Mouse (Mus musculus) myocyte (in vitro differentiated cells): ENCODE measurements at regions not wholly inside any gene's neighbourhood (a gene's known extent, or its start where the extent isn't known, plus 50 kb on each side); places are given as distances from the start of the nearest gene placed in this dataset.

Experiments
- H3K27me3 ChIP-seq: one replicate; pipeline ENCODE4 v1.6.1; 2011; ENCODE audit not compliant: control insufficient read depth, insufficient read depth, insufficient read length
- H3K36me3 ChIP-seq: one replicate; pipeline ENCODE4 v1.6.1; 2011; ENCODE audit not compliant: control insufficient read depth, insufficient read depth
- H3K4me2 ChIP-seq: one replicate; pipeline ENCODE4 v1.6.1; 2011; ENCODE audit warnings: low read depth, control low read depth
- H3K4me3 ChIP-seq: one replicate; pipeline ENCODE4 v1.5.1; 2011; ENCODE audit warnings: mild to moderate bottlenecking, control low read depth, moderate library complexity
- H3K79me2 ChIP-seq: one replicate; pipeline ENCODE4 v1.6.1; 2011; ENCODE audit not compliant: control insufficient read depth, insufficient read depth
- H3ac ChIP-seq: one replicate; pipeline ENCODE4 v1.6.1; 2011; ENCODE audit not compliant: control insufficient read depth, insufficient read length
- CEBPB ChIP-seq: IDR thresholded peaks from 2 replicates; pipeline ENCODE4 v1.6.1; 2011; ENCODE audit warnings: mild to moderate bottlenecking, moderate library complexity; ENCODE audit not compliant: poor library complexity, insufficient read depth, severe bottlenecking
- E2F4 ChIP-seq: IDR thresholded peaks from one replicate; pipeline ENCODE4 v1.6.1; 2011; ENCODE audit warnings: mild to moderate bottlenecking, control low read depth, moderate library complexity; ENCODE audit not compliant: insufficient read depth
- MAX ChIP-seq: IDR thresholded peaks from one replicate; pipeline ENCODE4 v1.6.1; 2011; ENCODE audit warnings: low read depth, mild to moderate bottlenecking, control low read depth
- MYOD1 ChIP-seq, 3 experiments: IDR thresholded peaks; one replicate each; pipeline ENCODE4 v1.6.1; 2011; ENCODE audit warnings: control low read depth in 2 of 3, low read depth in 2 of 3, mild to moderate bottlenecking in 2 of 3, moderate library complexity in 1 of 3; ENCODE audit not compliant: insufficient read length in 2 of 3, control insufficient read depth in 1 of 3
- MYOG ChIP-seq, 3 experiments: IDR thresholded peaks; one replicate each; pipeline ENCODE4 v1.6.1; 2011; ENCODE audit warnings: control low read depth in 2 of 3, low read depth in 2 of 3, mild to moderate bottlenecking in 2 of 3; ENCODE audit not compliant: insufficient read length in 2 of 3, control insufficient read depth in 1 of 3, insufficient read depth in 1 of 3
- POLR2A ChIP-seq: IDR thresholded peaks from one replicate; pipeline ENCODE4 v1.6.1; 2011; ENCODE audit warnings: low read depth, mild to moderate bottlenecking, control low read depth, moderate library complexity; ENCODE audit not compliant: insufficient read length
- REST ChIP-seq: IDR thresholded peaks from one replicate; pipeline ENCODE4 v1.6.1; 2011; ENCODE audit warnings: mild to moderate bottlenecking, control low read depth, moderate library complexity; ENCODE audit not compliant: insufficient read depth, insufficient read length
- SRF ChIP-seq: IDR thresholded peaks from one replicate; pipeline ENCODE4 v1.6.1; 2011; ENCODE audit warnings: low read depth; ENCODE audit not compliant: control insufficient read depth, insufficient read length
- TCF3 ChIP-seq: IDR thresholded peaks from one replicate; pipeline ENCODE4 v1.6.1; 2011; ENCODE audit warnings: low read depth, control low read depth; ENCODE audit not compliant: insufficient read length
- USF1 ChIP-seq: IDR thresholded peaks from one replicate; pipeline ENCODE4 v1.6.1; 2011; ENCODE audit warnings: low read depth, mild to moderate bottlenecking, control low read depth, moderate library complexity

GRCm38 (mm10) chr13:15950885-15951610 lies 60.6 kb upstream of the Inhba start:
- H3K36me3 ChIP-seq, result no peaks in the 10 kb centered on the region
- no peak overlapping the region for H3K4me3 ChIP-seq
- no peaks in the 10 kb centered on the region for H3K27me3 ChIP-seq
- H3K79me2 ChIP-seq, result no peaks in the 10 kb centered on the region
- no peak overlapping the region for H3ac ChIP-seq
- H3K4me2 ChIP-seq, result no peak overlapping the region
- no peak for TF ChIP-seq SRF
- TF ChIP-seq USF1, result no peak
- no peak for TF ChIP-seq REST
- no peak for TF ChIP-seq POLR2A
- no peak for TF ChIP-seq MYOG (IDR thresholded peaks at IDR 0.05; ENCODE audit: control insufficient read depth in 1 of 3, insufficient read depth in 1 of 3, insufficient read length in 2 of 3, low read depth in 2 of 3)
- no peak for TF ChIP-seq TCF3
- TF ChIP-seq CEBPB, result no peak
- TF ChIP-seq E2F4, result no peak
- TF ChIP-seq MYOD1 (IDR thresholded peaks at IDR 0.05; ENCODE audit: control insufficient read depth in 1 of 3, insufficient read length in 2 of 3, low read depth in 2 of 3), result no peak
- TF ChIP-seq MAX, result no peak
